Mouse (Mus musculus): ENCODE results near the gene Slain2.
"Not testable (repeated sequence)": the region's sequence is repeated elsewhere in the genome, so short reads cannot be mapped to it uniquely, and the experiment has no call there.

The Slain2 gene

DNA sequence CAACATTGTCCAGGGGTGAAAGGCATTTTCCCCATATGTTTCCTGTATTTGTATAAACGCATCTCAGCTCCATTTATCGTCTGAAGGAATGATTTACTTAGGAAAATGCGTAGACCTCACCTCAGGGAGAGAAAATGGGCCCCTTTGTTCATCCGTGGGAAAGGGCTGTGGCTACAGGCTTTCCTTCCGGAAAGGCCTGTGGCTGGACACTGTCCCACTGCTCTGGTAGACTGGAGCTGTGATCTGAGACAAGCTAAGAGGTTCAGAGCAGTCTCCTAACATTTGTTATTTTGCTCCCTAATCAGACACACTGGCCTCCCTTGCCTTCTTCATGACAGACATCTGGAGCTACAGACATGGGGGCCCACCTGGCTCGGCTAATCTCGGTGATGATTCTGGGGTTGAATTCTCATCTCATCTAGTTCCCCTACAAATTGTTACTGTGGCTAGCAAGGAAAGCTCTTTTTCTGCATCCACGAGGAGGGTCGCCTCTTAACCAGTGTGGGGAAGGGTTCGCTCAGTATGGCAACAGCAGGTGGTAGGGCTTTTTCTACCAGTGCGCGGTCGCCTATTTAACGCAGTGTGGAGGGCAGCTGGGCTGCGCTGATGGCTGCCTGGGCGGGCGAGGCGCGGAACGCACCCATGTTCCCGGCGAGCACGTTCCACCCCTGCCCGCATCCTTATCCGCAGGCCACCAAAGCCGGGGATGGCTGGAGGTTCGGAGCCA is 98.9 kb downstream of the Slain2 start:
- DNase-seq (ENCODE audit: low read depth, low spot score), result not testable (repeated sequence)

DNA sequence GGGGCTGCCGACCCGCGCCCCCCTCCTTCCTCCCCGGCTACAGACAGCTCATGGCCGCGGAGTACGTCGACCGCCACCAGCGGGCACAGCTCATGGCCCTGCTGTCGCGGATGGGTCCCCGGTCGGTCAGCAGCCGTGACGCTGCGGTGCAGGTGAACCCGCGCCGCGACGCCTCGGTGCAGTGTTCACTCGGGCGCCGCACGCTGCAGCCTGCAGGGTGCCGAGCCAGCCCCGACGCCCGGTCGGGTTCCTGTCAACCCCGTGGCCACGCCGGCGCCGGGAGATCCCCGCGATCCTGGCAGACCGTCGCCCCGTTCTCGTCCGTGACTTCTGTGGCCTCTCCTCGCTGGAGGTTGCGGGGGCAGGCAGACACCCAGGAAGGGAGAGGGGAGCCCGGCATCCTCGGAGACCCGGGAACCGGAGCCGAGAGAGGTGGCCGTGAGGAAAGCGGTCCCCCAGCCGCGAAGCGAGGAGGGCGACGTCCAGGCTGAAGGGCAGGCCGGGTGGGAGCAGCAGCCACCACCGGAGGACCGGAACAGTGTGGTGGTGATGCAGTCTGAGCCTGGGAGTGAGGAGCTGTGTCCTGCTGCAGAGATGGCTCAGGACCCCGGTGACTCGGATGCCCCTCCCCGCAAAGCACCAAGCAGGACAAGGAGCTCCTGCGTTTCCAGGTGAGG is 99.6 kb downstream of the Slain2 start:
- DNase-seq (ENCODE audit: low read depth, low spot score), result not testable (repeated sequence)

DNA sequence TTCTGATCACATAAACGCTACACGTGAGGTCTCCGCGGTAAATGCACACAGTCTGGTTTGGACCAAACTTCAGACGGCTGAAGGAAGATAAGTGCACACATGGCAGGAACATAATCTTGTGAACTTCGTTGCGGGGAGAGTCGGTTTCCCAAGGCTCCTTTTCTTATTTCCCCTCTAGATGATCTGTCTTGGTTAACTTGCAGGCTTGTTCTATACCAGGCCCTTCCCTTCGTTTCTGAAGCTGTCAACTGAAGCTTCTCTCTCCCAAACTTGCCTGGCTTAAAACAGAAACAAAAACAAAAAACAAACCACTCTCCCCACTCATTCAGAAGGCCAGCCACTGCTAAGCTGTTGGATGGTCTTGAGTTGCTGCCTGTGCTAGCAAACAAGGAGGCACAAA is 100.6 kb downstream of the Slain2 start:
- no peak for DNase-seq (ENCODE audit: low read depth, low spot score)

DNA sequence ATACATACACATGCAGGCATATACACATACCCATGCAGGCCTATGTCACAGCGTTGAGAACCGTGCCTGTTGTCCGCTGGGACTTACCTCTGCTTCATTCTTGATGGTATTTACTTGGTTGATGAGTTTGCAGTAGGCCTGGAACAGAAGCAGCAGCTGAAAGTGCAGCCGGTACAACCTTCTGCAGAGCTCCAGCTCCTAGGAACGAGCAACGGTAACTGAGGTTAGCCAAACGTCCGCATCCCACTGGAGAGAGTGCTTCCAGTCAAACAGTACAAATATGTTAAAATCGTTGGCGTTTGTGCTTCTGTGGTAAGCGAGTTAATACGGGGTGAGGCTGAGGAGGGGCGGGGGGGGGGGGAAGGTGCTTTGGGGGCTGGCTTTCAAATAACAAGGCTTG is 109.7 kb downstream of the Slain2 start:
- no peak for DNase-seq (ENCODE audit: low read depth, low spot score)
